Mouse (Mus musculus): ENCODE measurements around the gene Ckb. TPM values are rescaled to one million over a fixed set of nuclear protein-coding genes. Genes with fewer than 3 reads are reported as not detected.
A peak's percentile ranks its signal among the peaks of the same experiment; 100 is the strongest.

Ckb gene
- polyA plus RNA-seq, 1 experiment, result 0.38 TPM

DNA sequence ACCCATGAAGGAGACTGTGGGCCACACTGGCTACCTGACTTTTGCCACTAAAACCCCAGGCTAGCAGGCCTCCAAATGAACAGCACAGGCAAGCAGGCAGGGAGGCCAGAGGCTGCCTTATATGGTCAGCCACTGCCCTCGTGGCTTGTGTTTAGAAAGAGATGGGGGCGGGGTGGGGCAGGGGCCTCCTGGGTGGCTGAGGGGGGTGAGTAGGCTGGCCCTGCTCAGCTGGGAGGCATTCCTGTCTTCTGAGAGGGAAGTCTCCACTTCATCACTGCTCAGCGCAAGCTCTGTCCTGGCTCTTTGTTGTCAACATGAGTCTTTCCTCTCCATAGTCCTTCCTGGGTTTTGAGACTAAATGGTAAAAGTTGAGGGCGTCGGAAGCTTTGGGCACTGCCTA, 10.7 kb upstream of the Ckb start:
- peaks cover 18% of the 10 kb centered on the region for H3K4me1 ChIP-seq (ENCODE audit: control insufficient read depth)
- no peak overlapping the region for H3K4me3 ChIP-seq (replicated peaks)
- no peaks in the 10 kb centered on the region for H3K27me3 ChIP-seq (ENCODE audit: control insufficient read depth)
- no peaks in the 10 kb centered on the region for H3K9me3 ChIP-seq (ENCODE audit: control insufficient read depth, low read length)
- peaks cover 42% of the 10 kb centered on the region for H3K36me3 ChIP-seq (ENCODE audit: control insufficient read depth)
- TF ChIP-seq GATA1 (IDR thresholded peaks at IDR 0.05; ENCODE audit: low read length) (no peak), TAL1 (IDR thresholded peaks at IDR 0.05; ENCODE audit: low read length) (no peak)

DNA sequence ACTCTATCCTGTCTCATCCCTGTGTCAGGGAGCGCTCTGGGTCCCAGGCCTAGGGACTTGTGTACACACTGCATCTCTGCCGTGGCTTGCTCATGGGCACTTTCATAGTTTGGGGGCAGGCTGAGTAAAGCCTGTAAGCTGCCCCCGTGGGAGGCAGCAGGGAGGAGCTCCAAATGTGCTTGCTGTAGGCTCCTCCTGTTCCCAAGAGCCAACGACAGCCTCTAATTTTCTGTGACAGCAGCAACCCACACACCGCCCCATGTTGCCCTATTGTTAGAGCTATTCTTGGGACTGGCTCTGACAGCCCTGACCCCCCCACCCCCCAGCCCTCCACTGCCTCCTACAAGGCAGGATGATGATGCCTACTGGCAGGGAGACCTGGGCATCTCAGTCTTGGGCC, 9.9 kb upstream of the Ckb start:
- Histone ChIP-seq H3K27me3 (ENCODE audit: control insufficient read depth) (no peaks in the 10 kb centered on the region), H3K4me3 (replicated peaks) (no peak overlapping the region), H3K4me1 (ENCODE audit: control insufficient read depth) (peaks cover 26% of the 10 kb centered on the region), H3K36me3 (ENCODE audit: control insufficient read depth) (peaks cover 42% of the 10 kb centered on the region), H3K9me3 (ENCODE audit: control insufficient read depth, low read length) (no peaks in the 10 kb centered on the region)
- TF ChIP-seq GATA1 (IDR thresholded peaks at IDR 0.05; ENCODE audit: low read length), result no peak
- TF ChIP-seq TAL1 (IDR thresholded peaks at IDR 0.05; ENCODE audit: low read length), result no peak

GRCm38 (mm10) chr12:111681305-111681704, 9.2 kb upstream of the Ckb start:
- Histone ChIP-seq H3K4me1 (ENCODE audit: control insufficient read depth) (peaks cover 26% of the 10 kb centered on the region), H3K4me3 (replicated peaks) (no peak overlapping the region), H3K36me3 (ENCODE audit: control insufficient read depth) (peaks cover 42% of the 10 kb centered on the region), H3K27me3 (ENCODE audit: control insufficient read depth) (no peaks in the 10 kb centered on the region), H3K9me3 (ENCODE audit: control insufficient read depth, low read length) (no peaks in the 10 kb centered on the region)
- no peak for TF ChIP-seq GATA1 (IDR thresholded peaks at IDR 0.05; ENCODE audit: low read length)
- TF ChIP-seq TAL1 (IDR thresholded peaks at IDR 0.05; ENCODE audit: low read length), result no peak

GRCm38 (mm10) chr12:111680661-111681060, 8.5 kb upstream of the Ckb start:
- peaks cover 26% of the 10 kb centered on the region for H3K4me1 ChIP-seq (ENCODE audit: control insufficient read depth)
- no peaks in the 10 kb centered on the region for H3K9me3 ChIP-seq (ENCODE audit: control insufficient read depth, low read length)
- no peak overlapping the region for H3K4me3 ChIP-seq (replicated peaks)
- peaks cover 42% of the 10 kb centered on the region for H3K36me3 ChIP-seq (ENCODE audit: control insufficient read depth)
- H3K27me3 ChIP-seq (ENCODE audit: control insufficient read depth), result peaks cover 5% of the 10 kb centered on the region
- TF ChIP-seq TAL1 (IDR thresholded peaks at IDR 0.05; ENCODE audit: low read length) (no peak), GATA1 (IDR thresholded peaks at IDR 0.05; ENCODE audit: low read length) (no peak)

DNA sequence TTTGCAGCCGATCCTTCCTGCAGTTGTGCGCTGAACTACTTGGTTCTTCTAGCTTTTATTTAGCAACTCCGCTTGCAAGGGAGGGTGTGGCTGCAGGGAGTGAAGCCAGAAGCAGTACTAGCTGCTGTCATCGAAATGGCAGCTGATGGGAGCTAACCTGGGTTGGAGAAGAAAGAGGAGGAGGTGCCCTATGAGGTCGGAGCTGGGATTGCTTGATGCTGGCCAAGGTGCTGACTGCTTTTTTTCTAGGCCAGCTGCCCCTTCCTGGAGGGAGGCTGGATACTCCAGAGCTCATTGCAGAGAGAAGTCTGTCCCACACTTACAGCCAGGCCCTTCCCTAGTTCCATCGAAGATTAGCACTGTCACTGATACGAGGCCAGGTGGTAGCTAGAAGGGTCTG, 6.9 kb upstream of the Ckb start:
- Histone ChIP-seq H3K27me3 (ENCODE audit: control insufficient read depth) (peaks cover 20% of the 10 kb centered on the region), H3K9me3 (ENCODE audit: control insufficient read depth, low read length) (no peaks in the 10 kb centered on the region), H3K36me3 (ENCODE audit: control insufficient read depth) (peaks cover 38% of the 10 kb centered on the region), H3K4me1 (ENCODE audit: control insufficient read depth) (peaks cover 26% of the 10 kb centered on the region), H3K4me3 (replicated peaks) (peak overlapping the region; percentile 72)
- TF ChIP-seq TAL1 (IDR thresholded peaks at IDR 0.05; ENCODE audit: low read length) (no peak), GATA1 (IDR thresholded peaks at IDR 0.05; ENCODE audit: low read length) (no peak)

- H3K4me3 ChIP-seq (replicated peaks), result peak overlapping the region; percentile 72
- no peaks in the 10 kb centered on the region for H3K9me3 ChIP-seq (ENCODE audit: control insufficient read depth, low read length)
- peaks cover 34% of the 10 kb centered on the region for H3K36me3 ChIP-seq (ENCODE audit: control insufficient read depth)
- H3K27me3 ChIP-seq (ENCODE audit: control insufficient read depth), result peaks cover 24% of the 10 kb centered on the region
- TF ChIP-seq TAL1 (IDR thresholded peaks at IDR 0.05; ENCODE audit: low read length) (no peak), GATA1 (IDR thresholded peaks at IDR 0.05; ENCODE audit: low read length) (no peak)
- H3K4me1 ChIP-seq (ENCODE audit: control insufficient read depth), result peaks cover 26% of the 10 kb centered on the region
Observed at GRCm38 (mm10) chr12:111678670-111678933, 6.5 kb upstream of the Ckb start.

GRCm38 (mm10) chr12:111677882-111678669, 5.9 kb upstream of the Ckb start, which contains the start of gene Trmt61a:
Gene Trmt61a, plus strand, starts transcription at chr12:111678105.
- Histone ChIP-seq H3K4me1 (ENCODE audit: control insufficient read depth) (peaks cover 26% of the 10 kb centered on the region), H3K4me3 (replicated peaks) (peak within 1 kb of the TSS; percentile 72), H3K27me3 (ENCODE audit: control insufficient read depth) (peaks cover 30% of the 10 kb centered on the region), H3K36me3 (ENCODE audit: control insufficient read depth) (peaks cover 29% of the 10 kb centered on the region), H3K9me3 (ENCODE audit: control insufficient read depth, low read length) (no peaks in the 10 kb centered on the region)
- TF ChIP-seq TAL1 (IDR thresholded peaks at IDR 0.05; ENCODE audit: low read length), result no peak
- no peak for TF ChIP-seq GATA1 (IDR thresholded peaks at IDR 0.05; ENCODE audit: low read length)

- Histone ChIP-seq H3K36me3 (ENCODE audit: control insufficient read depth) (peaks cover 23% of the 10 kb centered on the region), H3K4me1 (ENCODE audit: control insufficient read depth) (peaks cover 27% of the 10 kb centered on the region)
- TF ChIP-seq GATA1 (IDR thresholded peaks at IDR 0.05; ENCODE audit: low read length), result no peak
- TF ChIP-seq TAL1 (IDR thresholded peaks at IDR 0.05; ENCODE audit: low read length), result no peak
Observed at GRCm38 (mm10) chr12:111677421-111677820, 5.3 kb upstream of the Ckb start.

GRCm38 (mm10) chr12:111675797-111676580, 3.9 kb upstream of the Ckb start:
- Histone ChIP-seq H3K27me3 (ENCODE audit: control insufficient read depth) (peaks cover 50% of the 10 kb centered on the region), H3K4me1 (ENCODE audit: control insufficient read depth) (peaks cover 38% of the 10 kb centered on the region), H3K9me3 (ENCODE audit: control insufficient read depth, low read length) (peaks cover 7% of the 10 kb centered on the region; the same call in 1 of the 2 replicates), H3K36me3 (ENCODE audit: control insufficient read depth) (peaks cover 9% of the 10 kb centered on the region), H3K4me3 (replicated peaks) (no peak overlapping the region)
- TF ChIP-seq GATA1 (IDR thresholded peaks at IDR 0.05; ENCODE audit: low read length) (no peak), TAL1 (IDR thresholded peaks at IDR 0.05; ENCODE audit: low read length) (no peak)

More at GRCm38 (mm10) chr12:111677421-111677820, 5.3 kb upstream of the Ckb start:
- Histone ChIP-seq H3K4me3 (replicated peaks) (peak overlapping the region; percentile 72), H3K27me3 (ENCODE audit: control insufficient read depth) (peaks cover 36% of the 10 kb centered on the region), H3K9me3 (ENCODE audit: control insufficient read depth, low read length) (no peaks in the 10 kb centered on the region)

All from erythroblast, embryonic 14.5 days (primary cell).